Mouse (Mus musculus): ENCODE results near the gene Syt2. TPM values are rescaled to one million over a fixed set of nuclear protein-coding genes. Genes with fewer than 3 reads are reported as not detected.

Gene Syt2
- total RNA-seq, 2 experiments from 2014 or later, result 0.41 TPM; not detected in 1

DNA sequence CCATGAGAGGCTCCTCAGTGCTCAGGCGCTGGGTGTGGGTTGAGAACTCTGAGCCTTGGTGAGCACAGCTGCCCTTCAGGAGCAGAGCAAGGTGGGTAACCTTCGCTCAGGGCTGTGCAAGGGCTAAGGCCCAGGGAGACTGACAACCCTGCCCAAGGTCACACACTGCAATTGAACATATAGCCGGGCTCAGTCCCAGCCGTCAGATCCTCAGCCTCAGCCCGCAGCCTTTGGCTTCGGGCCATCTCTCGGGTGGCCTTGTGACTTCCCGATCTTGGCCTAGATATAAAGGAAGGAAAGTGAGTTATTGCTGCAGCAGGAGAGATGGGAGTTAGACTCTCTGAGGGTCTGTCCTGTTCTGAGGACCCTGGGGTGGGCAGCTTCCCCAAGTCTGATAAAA, 80.8 kb downstream of the Syt2 start:
- ATAC-seq (replicated peaks; ENCODE audit: poor library complexity, severe bottlenecking), result peak; percentile 28; the same call in 1 of the 2 replicates

DNA sequence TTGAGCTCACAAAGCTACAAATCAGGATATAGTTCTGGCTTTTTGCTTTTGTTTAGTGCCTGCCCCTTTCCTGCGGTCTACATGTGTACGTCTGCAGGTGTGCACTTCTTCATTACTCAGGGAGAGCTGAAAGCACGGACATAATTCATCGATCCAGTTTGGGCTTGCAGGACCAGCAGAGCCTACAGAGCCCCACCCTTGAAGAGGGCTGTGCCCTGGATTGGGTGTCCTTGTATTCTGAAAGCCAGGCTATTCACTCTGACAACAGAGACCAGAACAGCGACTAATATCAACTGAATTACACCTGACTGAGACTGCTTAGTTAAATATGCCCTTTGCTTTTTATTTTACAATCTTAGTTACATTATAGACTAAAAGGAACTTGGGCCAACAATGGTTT, 87.2 kb downstream of the Syt2 start:
- ATAC-seq (replicated peaks; ENCODE audit: poor library complexity, severe bottlenecking), result no peak

DNA sequence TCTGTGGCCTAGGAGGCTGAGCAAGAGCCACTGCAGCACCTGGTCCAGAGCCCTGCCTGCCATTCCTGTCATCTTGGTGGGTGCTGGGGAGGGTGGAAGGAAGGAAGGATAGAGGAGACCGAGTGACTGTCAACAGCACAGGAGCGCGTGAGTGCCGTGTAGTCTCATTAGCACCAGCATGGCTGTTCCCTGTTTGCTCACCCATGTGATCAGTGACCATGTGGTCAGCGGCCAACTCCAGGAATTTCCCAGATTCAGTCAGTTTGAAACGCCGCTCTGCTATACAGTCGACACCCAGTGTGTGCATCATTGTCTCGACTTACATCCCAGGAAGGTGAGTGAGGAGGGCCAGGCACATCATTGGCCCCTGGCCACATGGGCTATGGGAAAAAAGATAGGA, 91.0 kb downstream of the Syt2 start:
- no peak for ATAC-seq (replicated peaks; ENCODE audit: poor library complexity, severe bottlenecking)

DNA sequence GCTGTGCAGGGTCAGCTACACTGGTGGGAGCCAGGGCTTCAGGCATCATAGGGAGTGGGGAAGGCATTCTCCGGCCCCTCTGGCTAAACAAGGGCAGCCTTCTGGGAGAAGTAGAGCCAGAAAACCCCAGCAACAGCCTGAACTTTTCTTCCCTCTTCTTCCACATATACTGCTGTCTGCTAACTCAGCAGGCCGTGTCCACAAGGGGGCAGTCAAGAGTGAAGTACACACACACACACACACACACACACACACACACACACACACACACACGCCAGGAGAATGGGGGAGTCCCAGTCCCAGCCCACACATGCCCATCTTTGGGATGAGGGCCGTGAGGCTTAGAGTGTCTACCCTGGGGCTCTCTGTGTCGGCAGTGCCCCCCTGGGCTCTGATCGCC, 95.0 kb downstream of the Syt2 start:
- ATAC-seq (replicated peaks; ENCODE audit: poor library complexity, severe bottlenecking), result no peak

DNA sequence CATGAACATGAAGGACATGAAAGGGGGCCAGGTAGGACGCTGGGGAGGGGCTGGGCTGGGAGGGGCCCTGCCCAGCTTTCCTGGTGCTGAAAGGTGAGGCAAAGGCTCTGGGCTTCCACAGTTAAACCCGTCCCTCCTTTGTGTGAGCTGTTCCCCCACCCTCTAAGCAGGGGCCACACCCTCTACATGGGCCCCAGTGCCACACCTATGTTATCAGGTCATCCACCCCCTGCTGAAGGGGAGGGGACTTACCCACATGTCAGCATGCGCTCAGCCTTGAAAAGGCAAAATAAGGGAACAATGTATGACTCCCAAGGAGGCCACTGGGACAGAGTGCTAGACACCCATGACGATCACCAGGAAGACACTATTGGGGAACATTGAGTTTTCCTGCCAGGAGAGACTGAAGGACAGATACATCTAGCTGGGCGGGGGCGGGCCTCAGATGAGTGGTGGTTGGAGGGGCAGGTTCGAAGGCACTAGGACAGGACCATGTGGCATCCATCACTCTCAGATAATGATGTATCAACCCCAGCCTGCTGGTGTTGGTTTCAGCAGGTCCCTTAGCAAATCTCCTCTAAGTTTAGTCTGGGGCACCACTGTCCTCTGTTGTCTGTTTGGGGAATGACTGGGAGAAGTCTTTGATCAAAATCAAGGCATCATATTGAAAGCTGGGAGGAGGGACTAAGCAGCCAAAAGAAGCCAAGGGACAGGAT, 95.6 kb downstream of the Syt2 start:
- no peak for ATAC-seq (replicated peaks; ENCODE audit: poor library complexity, severe bottlenecking)

DNA sequence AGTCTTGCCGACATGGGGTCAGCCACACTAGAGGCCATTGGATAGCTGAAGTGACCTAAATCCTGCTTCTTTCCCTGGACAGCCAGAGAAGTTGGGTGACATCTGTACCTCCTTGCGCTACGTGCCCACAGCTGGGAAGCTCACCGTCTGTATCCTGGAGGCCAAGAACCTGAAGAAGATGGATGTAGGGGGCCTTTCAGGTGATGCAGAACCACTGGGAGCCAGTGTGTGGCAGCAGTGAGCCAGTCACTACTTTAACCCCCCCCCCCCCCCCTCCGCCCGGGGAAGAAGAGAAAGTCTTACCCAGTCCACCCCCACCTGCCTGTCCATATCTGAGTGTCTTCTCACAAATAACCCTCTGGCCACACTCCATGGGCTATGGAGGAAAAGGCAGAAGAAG, 99.2 kb downstream of the Syt2 start:
- ATAC-seq (replicated peaks; ENCODE audit: poor library complexity, severe bottlenecking), result 0 out of 2 replicates have a peak, but pooled peaks have one; percentile 8

DNA sequence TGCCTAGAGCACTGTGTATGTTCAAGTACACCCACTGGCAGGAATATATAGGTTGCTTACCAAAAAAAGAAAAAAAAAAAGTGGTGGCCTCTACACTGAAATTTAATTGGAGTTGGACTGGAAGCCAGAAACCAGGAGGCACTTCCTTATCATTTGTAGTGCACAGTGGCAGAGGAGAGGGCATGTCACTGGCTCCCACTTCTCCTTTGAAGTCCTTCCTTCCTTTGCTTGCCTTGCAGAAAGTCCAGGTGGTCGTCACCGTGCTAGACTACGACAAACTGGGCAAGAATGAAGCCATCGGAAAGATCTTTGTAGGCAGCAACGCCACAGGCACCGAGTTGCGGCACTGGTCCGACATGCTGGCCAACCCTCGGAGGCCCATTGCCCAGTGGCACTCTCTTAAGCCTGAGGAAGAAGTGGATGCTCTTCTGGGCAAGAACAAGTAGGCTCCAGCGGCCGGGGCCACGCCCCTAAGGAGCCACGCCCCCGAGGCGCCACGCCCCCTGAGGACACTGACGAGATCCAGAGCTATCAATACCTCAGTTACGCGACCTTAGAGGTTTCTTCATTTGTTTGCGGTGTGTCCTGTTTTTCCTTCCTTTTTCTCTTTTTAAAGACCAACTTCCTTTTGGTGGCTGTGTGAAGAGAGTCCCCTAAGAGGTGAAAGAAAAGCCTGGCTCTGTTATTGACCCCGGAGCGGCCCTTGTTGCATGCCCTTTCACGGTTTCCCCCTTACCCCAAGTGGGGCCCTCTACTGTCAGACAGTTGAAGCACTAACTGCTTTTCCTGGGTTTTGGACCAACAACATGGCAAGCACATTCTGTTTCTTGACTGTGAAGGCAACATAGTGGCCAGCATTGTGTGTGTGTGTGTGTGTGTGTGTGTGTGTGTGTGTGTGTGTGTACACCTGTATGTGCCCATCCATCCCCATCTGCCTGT, 101.0 kb downstream of the Syt2 start:
- peak; percentile 84 for ATAC-seq (replicated peaks; ENCODE audit: poor library complexity, severe bottlenecking)

DNA sequence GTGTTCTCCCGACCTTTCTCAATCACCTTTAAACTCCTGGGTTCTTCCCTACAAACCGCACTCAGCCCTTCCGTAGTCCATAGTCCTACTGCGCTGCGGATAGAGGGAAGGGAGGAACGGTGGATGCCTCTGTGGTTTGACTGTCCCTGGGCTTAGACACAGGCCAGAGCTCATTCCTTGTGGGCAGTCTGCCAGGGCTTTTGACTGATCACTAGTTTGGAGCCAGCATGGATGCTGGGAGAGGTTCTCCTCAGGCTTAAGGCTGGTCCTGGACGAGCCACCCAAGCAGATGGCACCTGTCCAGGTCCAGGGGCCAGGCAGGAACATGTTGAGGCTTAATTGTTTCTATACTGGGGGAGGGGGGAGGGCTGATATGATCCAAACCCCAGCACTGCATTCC, 103.4 kb downstream of the Syt2 start:
- ATAC-seq (replicated peaks; ENCODE audit: poor library complexity, severe bottlenecking), result no peak

DNA sequence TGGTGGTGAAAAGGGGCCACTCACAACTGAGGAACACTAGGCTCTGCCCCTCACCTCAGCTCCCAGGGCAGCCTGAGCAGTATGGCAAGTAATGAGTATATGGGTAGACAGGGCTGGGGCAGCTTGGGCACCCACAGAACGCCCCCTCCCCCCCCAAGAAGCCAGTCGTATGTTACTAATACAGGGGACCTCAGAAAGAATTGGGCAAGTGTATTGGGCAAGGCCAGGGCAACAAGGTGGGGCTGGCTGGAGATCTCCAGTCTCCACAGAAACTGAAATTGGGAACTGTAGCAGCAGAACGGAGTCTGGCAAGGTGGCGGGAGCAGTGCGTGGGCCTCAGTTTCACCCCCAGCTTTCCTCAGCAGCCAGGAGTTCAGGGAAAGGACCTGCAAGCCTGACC, 106.0 kb downstream of the Syt2 start:
- peak; percentile 72 for ATAC-seq (replicated peaks; ENCODE audit: poor library complexity, severe bottlenecking)

DNA sequence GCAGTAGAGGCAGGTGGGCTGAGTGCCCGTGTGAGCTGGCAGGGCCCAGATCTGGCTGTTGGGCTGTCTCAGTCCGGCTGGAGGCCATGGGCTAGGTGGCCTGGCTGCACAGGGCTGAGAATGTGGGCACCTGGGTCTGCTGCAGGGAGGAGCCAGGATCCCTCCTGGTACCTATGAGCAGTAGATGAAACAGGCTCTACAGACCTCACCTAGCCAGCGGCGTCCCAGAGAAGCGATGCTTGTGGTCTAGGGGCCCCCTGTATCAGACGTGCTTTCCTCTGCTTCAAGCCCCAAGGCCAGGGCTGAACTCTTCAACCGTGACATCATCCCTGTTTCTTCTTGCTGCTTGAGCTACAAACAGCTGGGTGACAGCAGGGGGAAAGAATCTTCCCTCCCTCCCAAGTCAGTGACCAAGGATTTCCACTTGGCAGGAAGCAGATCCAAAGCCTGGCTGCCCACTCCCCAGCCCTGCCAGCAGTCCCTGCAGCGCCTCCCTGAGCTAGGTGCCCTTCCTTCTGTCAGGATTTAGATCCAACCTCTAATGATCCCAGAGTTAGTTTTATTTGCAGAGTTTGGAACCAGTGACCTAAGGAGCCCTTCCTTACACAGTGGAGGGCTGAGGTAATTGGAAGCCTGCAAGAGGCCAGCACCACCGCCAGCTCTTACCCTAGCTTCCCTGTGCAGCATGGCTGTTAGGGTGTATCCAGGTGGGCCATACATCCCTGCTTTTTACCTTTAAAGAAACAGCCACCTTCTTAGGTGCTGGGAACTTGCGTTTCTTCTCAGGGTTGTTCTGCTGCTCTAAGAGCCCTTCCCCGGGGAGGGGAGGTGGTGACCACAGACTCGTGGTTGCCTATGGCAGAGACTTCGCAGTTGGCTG, 107.5 kb downstream of the Syt2 start:
- ATAC-seq (replicated peaks; ENCODE audit: poor library complexity, severe bottlenecking), result no peak

DNA sequence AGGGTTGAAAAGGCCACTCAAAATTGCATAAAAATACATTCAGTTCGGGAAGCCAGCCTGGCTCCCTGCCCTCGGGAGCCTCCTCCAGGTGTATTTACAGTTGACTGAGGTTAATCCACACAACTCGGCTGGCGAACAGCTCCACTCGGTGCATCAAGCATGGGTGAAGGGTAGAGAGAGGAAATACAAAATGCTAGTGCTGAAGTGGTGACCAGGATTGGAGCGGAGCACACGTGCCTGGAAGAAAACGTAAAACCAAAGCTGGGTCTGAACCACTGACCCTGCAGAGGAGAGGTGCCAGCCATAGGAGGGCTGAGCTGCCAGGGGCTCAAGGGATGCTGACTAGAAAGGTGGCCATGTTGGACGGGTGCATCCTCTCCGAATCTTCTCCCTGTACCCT, 108.3 kb downstream of the Syt2 start:
- no peak for ATAC-seq (replicated peaks; ENCODE audit: poor library complexity, severe bottlenecking)

DNA sequence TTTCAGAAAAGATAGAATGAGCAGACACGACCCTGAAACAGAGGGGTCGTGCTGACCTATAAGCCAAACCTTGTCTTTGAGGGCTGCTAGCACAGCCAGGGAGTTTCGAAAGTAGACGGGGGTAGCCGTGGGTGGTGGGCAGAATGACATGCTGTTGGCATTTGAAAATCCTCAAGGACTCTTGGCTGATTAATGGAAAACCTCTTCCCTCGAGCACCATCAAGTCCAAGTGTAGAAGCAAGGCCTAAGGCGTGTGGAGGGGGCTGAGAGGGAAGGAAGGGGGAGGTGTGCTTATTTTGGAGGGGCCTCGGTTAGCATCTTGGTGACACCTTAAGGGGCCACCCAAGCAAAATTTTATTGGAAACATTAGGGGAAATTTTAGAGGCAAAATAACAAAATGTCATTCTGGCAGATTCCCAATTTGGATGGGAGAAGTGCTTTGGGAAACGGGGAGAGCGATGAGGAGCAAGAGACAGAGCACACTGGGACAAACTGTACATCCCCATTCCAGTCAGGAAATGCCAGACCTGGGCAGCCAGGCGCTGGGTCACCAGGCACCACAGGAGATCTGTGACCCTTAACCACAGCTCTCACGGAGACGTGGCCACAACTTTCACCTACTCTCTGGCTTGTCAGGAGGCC, 109.2 kb downstream of the Syt2 start:
- no peak for ATAC-seq (replicated peaks; ENCODE audit: poor library complexity, severe bottlenecking)

DNA sequence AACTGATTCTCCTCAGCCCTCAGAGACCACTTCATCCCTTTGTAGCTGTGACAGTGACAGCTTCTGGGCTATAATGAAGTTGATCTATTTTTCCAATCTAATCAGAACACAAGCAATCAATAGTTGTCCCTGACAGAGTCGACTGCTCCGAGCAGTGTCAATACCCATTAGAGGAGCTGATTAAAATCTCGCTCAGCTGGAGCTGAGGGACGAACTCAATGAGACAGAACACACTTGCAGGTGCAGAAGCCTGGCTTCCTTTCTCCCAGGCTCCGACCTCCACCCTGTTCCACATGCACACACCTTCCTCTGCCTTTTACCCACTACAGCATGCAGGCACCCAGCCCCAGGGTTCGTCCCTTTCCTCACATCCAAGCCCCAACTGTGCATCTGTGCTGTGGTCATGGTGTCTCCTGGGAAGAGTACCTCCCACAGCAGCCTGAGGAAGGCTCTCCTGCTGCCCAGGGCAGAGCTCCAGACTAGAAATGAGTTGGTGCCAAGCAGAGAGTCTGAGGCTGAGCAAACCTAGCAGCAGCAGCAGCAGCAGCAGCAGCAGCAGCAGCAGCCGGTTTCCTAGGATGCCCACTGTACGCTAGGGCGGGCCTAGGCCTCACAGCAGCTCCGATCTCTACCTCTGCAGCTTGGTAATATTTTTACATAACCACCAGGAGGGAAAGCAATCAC, 109.9 kb downstream of the Syt2 start:
- no peak for ATAC-seq (replicated peaks; ENCODE audit: poor library complexity, severe bottlenecking)

DNA sequence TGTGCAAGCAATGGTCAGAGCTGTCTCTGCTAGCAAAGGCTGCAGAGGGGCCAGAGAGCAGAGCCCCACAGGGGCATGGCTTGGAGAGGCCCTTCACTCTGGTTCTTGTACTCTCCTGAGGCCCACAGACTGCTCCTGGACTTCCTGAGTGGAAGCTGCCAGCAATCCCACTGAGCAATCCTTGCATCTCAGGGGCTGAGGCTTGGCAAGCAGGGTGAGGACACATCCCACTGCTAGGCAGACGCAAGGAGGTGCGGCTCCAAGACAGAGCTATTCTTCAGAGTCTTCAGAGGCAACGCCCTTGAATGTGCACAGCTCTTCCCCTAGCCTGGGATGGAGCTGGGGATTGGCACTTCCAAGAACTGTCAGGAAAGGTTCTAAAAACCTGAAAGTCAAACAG, 110.8 kb downstream of the Syt2 start:
- ATAC-seq (replicated peaks; ENCODE audit: poor library complexity, severe bottlenecking), result no peak

DNA sequence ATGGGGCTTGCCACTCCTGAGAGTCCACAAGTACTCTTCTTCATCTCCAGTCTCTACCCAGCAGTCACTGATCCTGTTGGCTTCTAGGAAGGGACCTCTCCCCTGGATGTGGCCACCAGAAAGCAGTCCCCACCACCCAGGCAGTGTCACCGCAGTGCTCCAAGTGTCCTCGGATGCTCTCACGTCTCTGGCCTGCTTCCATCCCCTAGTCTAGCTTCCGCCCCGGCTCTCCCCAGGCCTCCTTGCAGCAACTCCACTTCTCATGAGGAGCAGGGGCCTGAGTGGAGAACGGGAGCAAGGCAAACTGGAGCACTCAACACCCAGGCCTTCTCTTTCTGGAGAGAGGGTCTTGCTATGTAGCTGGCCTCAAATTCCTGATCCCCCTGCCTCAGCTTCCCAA, 112.7 kb downstream of the Syt2 start:
- ATAC-seq (replicated peaks; ENCODE audit: poor library complexity, severe bottlenecking), result no peak

DNA sequence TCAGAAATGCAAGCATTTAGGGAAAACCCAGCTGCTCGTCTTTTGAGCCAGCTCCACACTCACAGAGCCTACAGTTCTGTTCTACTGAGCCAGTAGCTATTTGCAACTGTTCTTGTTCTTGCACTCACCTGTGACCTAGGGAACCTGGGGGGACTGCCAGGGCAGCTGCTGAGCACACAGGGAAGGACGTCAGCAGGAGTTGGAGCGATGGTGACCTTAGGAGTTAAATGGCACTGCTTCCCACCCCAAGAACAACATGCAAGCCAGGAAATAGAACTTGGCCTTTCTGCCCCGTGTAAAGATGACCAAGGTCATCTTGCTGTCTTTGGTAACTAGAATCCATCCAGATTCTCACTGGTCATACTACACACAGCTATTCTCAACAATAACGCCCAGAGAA, 114.2 kb downstream of the Syt2 start:
- ATAC-seq (replicated peaks; ENCODE audit: poor library complexity, severe bottlenecking), result no peak

DNA sequence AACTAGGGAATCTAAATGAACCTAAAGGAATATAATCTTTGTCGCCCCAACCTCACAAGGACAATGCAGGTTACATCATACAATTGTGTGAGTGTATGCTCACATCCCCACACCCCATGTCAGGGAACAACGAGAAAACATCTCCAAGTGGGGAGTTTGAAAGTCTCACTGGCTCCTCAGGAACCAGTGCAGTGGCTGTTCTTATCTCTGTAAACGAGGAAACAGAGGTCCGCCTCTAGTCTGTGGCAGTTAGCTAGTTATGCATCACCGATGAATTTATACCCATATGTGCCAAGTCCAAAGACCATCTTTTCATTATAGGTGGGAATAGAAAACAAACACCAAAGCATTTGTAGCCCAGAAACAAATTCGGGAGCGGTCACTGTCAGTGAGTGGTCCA, 115.1 kb downstream of the Syt2 start:
- ATAC-seq (replicated peaks; ENCODE audit: poor library complexity, severe bottlenecking), result no peak

DNA sequence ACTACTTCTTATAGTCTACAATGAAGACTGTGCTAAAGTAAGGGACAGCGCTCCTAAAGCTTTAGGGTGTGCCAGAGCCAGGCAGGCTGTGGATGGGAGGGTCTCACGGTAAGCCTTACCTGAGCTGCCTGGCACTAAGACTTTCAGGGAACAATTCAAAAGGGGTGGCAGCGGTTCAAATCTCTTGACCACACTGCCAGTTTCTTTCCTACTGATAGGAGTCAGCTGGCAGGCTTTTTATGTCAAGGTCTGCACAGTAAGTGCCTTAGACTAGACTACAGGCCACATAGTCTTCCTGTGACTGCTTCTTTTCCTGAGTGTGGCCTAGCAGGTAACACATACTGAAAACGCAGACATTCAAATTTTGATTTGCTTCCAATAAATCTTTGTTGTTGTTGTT, 116.8 kb downstream of the Syt2 start:
- no peak for ATAC-seq (replicated peaks; ENCODE audit: poor library complexity, severe bottlenecking)

DNA sequence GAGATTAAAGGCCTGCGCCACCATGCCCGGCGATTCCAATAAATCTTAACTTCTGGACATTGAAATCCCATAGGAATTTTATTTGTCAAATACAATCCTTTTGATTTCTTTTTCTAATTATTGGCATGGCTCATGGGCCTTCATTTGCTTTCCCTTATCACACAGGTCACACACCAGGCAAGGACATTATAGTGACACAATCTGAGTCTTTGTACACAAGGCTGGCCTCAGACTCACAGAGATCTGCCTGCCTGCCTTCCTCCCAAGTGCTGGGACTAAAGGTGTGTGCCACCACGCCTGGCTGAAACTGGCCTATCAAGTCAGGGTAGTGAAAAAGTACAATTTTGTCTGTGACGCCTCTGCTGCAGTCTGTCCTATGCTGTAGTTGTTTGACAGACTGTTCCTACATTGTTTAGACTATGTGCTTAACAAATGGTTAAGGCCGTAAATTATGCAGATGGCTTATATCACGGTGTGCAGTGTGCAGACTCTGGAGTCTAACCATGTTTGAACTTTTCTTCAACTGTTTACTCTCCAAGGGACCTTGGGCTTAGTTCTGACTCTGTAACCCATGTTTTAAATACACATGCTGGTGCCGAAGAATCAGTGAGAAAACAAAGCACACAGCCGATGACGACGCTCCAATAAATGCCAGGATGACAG, 117.4 kb downstream of the Syt2 start:
- ATAC-seq (replicated peaks; ENCODE audit: poor library complexity, severe bottlenecking), result no peak
